Mouse (Mus musculus) bone marrow, adult 2 months (tissue): ENCODE results near the gene Man1c1. TPM values are rescaled to one million over a fixed set of nuclear protein-coding genes. Genes with fewer than 3 reads are reported as not detected.

ENCODE experiments used
- H3K27ac ChIP-seq: fragments of 200-500 bp; 2 replicates; pipeline ENCODE4 v1.5.1; 2012; ENCODE audit warnings: low read depth, mild to moderate bottlenecking, control low read depth, inconsistent platforms, low read length; ENCODE audit not compliant: control insufficient read depth, poor library complexity, insufficient read depth
- H3K4me1 ChIP-seq: fragments of 200-500 bp; 2 replicates; pipeline ENCODE4 v1.6.1; 2011; ENCODE audit warnings: low read length; ENCODE audit not compliant: control insufficient read depth, insufficient read depth
- H3K4me3 ChIP-seq: fragments of 200-500 bp; replicated peaks from 2 replicates; pipeline ENCODE3; 2011; ENCODE audit warnings: mild to moderate bottlenecking, low read depth, low read length, control low read depth; ENCODE audit not compliant: control insufficient read depth
- CTCF ChIP-seq: fragments of 200-500 bp; IDR thresholded peaks from 2 replicates; pipeline ENCODE4 v1.5.1; 2011; ENCODE audit warnings: low read length, control low read depth; ENCODE audit not compliant: control insufficient read depth, insufficient read depth
- POLR2A ChIP-seq: fragments of 200-500 bp; IDR thresholded peaks from 2 replicates; pipeline ENCODE4 v1.6.1; 2011; ENCODE audit warnings: low read depth, mild to moderate bottlenecking, control low read depth, low read length, borderline replicate concordance; ENCODE audit not compliant: control insufficient read depth
- WGBS: fragments of 180-500 bp; shearing (Covaris S2); methylation state at CpG from one replicate; pipeline ENCODE4 v1.1.7; 2018; 5-methylcytosine and 5-hydroxymethylcytosine counted together
- polyA plus RNA-seq: library from polyadenylated mRNA; stranded (reverse); fragments of >200 nt; gene quantifications from 2 replicates; pipeline ENCODE4 v1.2.4, GENCODE M21; 2011; ENCODE audit warnings: low replicate concordance; ENCODE audit not compliant: missing spikeins, insufficient read depth, insufficient read length

Man1c1 gene
- polyA plus RNA-seq, 1 experiment = 7.3 TPM

DNA sequence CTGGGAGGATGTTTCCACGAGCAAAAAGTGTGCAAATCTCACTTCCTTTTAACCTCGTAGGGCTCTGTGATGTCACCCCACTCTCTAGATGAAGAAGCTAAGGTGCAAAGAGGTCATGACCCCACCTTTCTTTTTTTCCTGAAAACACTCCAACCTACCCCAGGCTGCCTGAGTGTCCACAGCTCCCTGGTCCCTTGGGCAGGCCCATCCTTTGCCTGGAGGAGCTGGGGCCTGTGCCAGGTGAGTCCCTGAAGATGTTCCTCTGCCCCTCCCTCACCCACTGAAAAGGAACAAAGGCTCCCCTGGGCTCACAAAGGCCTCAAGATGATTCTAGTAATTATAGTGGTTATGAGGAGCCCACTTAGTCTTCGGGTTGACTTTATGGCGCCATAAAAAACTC lies 111.6 kb downstream of the Man1c1 start:
- no peak for TF ChIP-seq CTCF
- no peak for TF ChIP-seq POLR2A
- Histone ChIP-seq H3K27ac (peak overlapping the region; percentile 20; the same call in 1 of the 2 replicates), H3K4me3 (no peak overlapping the region), H3K4me1 (peaks cover 11% of the 10 kb centered on the region)
- WGBS = 41% methylated on average over 4 of the region's 4 CpGs

- H3K4me3 ChIP-seq = no peak overlapping the region
- WGBS = 82% methylated on average over 11 of the region's 11 CpGs
- TF ChIP-seq POLR2A = no peak; the same call in 1 of the 2 replicates
- TF ChIP-seq CTCF = no peak
These were observed 112.5 kb downstream of the Man1c1 start for GRCm38 (mm10) chr4:134591506-134592061.

DNA sequence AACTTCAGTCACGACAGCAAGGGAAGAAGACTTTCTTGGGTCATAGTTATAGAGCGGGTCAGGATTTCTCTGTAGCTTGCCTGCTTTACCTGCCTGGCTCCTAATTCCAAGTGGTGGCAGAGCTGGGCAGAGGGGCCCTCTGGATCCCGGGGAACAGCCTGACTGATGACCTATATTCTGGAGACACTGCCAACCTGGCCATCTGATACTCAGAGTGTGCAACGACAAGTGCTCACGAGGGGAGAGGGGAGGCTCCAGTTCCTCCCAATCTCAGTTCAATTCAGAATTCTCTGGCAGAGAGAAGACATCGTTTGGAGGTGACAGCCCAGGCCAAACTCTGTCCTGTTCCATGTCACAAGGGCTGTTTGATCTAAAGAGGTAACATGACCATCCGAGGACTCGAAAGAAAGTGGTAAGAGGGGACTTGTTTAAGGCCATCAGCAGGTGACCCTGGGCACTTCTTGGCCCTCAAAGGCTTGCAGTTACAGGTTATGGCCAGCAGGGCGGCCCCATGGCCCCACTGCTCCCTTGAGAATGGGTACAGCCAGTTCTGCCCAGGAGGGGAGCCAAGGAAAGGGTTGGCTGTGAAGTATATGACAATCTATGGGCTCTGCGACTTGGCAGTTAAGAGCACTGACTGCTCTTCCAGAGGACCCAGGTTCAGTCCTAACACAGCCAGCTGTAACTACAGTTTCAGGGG lies 113.7 kb downstream of the Man1c1 start:
- no peak for TF ChIP-seq POLR2A
- peak; percentile 46; the same call in 1 of the 2 replicates for TF ChIP-seq CTCF
- WGBS = 86% methylated on average over 10 of the region's 10 CpGs
- Histone ChIP-seq H3K4me1 (peaks cover 13% of the 10 kb centered on the region), H3K4me3 (no peak overlapping the region), H3K27ac (no peak overlapping the region)

More at GRCm38 (mm10) chr4:134591506-134592061, 112.5 kb downstream of the Man1c1 start:
- Histone ChIP-seq H3K27ac (no peak overlapping the region), H3K4me1 (peaks cover 11% of the 10 kb centered on the region)

DNA sequence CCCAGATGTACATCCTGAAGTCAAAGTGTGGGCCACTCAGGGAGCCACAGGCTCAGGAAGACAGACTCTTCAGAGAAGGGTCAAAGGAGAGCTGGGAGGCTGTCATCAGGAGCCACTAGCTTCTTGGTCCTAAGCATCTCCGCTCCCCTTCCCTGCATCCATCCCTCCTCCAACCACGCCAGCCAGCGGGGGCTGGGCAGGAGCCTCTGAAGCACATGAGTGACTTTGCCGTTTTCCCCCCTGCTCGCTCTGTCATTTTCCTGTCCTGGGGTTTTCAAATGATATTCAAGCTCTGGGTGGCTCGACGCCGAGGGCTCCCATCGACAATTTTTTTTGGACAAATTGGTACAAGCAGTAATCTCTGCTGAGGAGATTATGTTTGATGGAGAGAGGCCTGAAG lies 114.3 kb downstream of the Man1c1 start:
- WGBS = 89% methylated on average over 9 of the region's 9 CpGs
- H3K4me1 ChIP-seq = peaks cover 11% of the 10 kb centered on the region
- TF ChIP-seq POLR2A = no peak
- no peak for TF ChIP-seq CTCF
- no peak overlapping the region for H3K27ac ChIP-seq
- H3K4me3 ChIP-seq = no peak overlapping the region

DNA sequence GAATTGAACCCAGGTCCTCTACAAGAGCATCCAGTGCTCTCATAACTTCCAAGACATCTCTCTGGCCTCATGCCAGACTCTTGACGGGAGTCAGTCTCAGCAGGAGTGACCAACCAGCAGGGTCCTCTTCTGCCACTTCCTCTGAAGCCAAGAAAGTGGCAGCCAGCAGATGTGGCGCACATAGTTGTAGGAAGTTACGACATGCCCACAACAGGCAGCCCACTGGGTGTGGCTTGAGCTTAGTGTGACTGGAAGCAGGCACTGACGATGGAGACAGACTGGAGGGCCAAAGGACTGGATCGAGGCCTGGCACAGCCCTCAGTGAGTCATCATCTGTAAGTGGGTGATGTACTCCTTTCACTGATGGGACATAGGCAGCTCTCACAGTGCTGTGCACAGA lies 115.1 kb downstream of the Man1c1 start:
- H3K27ac ChIP-seq = peak overlapping the region; percentile 25

GRCm38 (mm10) chr4:134588287-134588686 lies 115.8 kb downstream of the Man1c1 start:
- 59% methylated on average over 9 of the region's 9 CpGs for whole genome bisulfite sequencing
- Histone ChIP-seq H3K4me1 (peaks cover 9% of the 10 kb centered on the region), H3K4me3 (no peak overlapping the region), H3K27ac (peak overlapping the region; percentile 25; the same call in 1 of the 2 replicates)
- TF ChIP-seq CTCF = no peak
- no peak for TF ChIP-seq POLR2A

More for the DNA sequence above, 115.1 kb downstream of the Man1c1 start:
- no peak for TF ChIP-seq POLR2A
- TF ChIP-seq CTCF = no peak
- peaks cover 9% of the 10 kb centered on the region for H3K4me1 ChIP-seq
- no peak overlapping the region for H3K4me3 ChIP-seq
- 36% methylated on average over 5 of the region's 5 CpGs for WGBS

DNA sequence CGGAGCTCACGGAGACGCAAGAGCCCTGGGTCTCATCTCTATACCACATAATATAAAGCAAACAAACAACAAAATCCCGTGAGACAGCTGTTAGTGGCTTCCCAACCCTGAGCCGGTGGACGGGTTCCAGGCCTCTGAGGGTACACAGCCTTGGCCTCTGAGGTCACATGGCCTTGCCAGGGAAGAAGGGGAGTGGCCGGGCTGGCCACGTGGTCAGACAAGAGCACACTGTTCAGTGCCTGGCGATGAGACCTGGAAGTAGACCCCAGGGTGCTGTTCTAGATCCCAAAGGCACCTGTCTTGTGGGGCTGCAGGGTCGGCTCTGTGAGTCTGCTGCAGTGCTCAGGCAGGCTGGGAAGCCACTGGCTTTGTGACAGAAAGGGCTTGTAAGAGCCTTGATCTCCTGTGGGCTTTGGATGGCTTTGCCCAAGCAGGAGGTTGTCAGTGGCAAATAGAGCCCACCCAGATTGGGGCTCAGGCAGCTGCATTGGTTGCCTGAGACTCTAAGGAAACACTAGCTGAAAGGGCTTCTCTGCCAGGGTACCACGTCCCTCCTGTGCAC lies 116.4 kb downstream of the Man1c1 start:
- Histone ChIP-seq H3K4me1 (peaks cover 9% of the 10 kb centered on the region), H3K4me3 (no peak overlapping the region), H3K27ac (0 out of 2 replicates have a peak overlapping the region, but pooled peaks have one; percentile 1)
- WGBS = 55% methylated on average over 11 of the region's 11 CpGs
- TF ChIP-seq CTCF (no peak), POLR2A (no peak)

- Histone ChIP-seq H3K27ac (no peak overlapping the region), H3K4me3 (no peak overlapping the region), H3K4me1 (peaks cover 7% of the 10 kb centered on the region)
- TF ChIP-seq CTCF (no peak), POLR2A (no peak)
- WGBS = 22% methylated on average over 1 of the region's 1 CpGs
These were observed 117.5 kb downstream of the Man1c1 start for GRCm38 (mm10) chr4:134586631-134587030.
